Mouse (Mus musculus) left cerebral cortex, postnatal 36 days (tissue): ENCODE data around the gene Slc35d3. TPM values are rescaled to one million over a fixed set of nuclear protein-coding genes. Genes with fewer than 3 reads are reported as not detected.

Source experiments
- DNase-seq, 2 experiments: peaks; one replicate each; pipeline ENCODE4 v3.0.0; 2021 to 2022; ENCODE audit warnings: low spot score in 2 of 2, mixed read lengths in 1 of 2
- intact Hi-C: fragments of 180-260 bp; cut with DNase I; formaldehyde crosslinking; loops from one replicate; pipeline ENCODE4 v1.15.1; 2025
- total RNA-seq, 2 experiments: library from RNA; stranded (reverse); gene quantifications; 2 replicates each; pipeline ENCODE4 v1.2.3; 2021

Gene Slc35d3
- total RNA-seq, result 1 to 10 TPM; 1.5 to 3.6 TPM

- no peak for DNase-seq
- intact Hi-C loops, result no loop called here
These were observed at the start of gene Slc35d3 for GRCm38 (mm10) chr10:19850998-19851691. Gene Slc35d3, minus strand, starts transcription at chr10:19851459.

GRCm38 (mm10) chr10:19900191-19900590, 48.9 kb upstream of the Slc35d3 start:
- no peak for DNase-seq
- intact Hi-C loops, result no loop called here

GRCm38 (mm10) chr10:19893976-19894375, 42.7 kb upstream of the Slc35d3 start:
- intact Hi-C loops, result loop anchor here (5.0 kb wide), 2 partner anchors 182 to 652 kb away; partner anchors contain the start of gene Il20ra
- peak; percentile 18 to 34 for DNase-seq

GRCm38 (mm10) chr10:19893146-19893545, 41.9 kb upstream of the Slc35d3 start:
- intact Hi-C loops, result loop anchor here (5.0 kb wide), 2 partner anchors 181 to 651 kb away; partner anchors contain the start of gene Il20ra
- no peak for DNase-seq

- intact Hi-C loops, result loop anchor here (5.0 kb wide), 2 partner anchors 179 to 649 kb away; partner anchors contain the start of gene Il20ra
- no peak for DNase-seq
These were observed 40.4 kb upstream of the Slc35d3 start for GRCm38 (mm10) chr10:19891686-19892085.

- intact Hi-C loops, result loop anchor here (5.0 kb wide), 2 partner anchors 178 to 648 kb away; partner anchors contain the start of gene Il20ra
- DNase-seq, result no peak
These were observed 38.6 kb upstream of the Slc35d3 start for GRCm38 (mm10) chr10:19889908-19890307.

- DNase-seq, result no peak
- intact Hi-C loops, result no loop called here
These were observed 35.0 kb upstream of the Slc35d3 start for GRCm38 (mm10) chr10:19886249-19886648.

GRCm38 (mm10) chr10:19884409-19884808, 33.1 kb upstream of the Slc35d3 start:
- intact Hi-C loops, result no loop called here
- DNase-seq, result no peak

GRCm38 (mm10) chr10:19880437-19880836, 29.2 kb upstream of the Slc35d3 start:
- no peak for DNase-seq
- intact Hi-C loops, result no loop called here

GRCm38 (mm10) chr10:19879161-19879560, 27.9 kb upstream of the Slc35d3 start:
- DNase-seq, result no peak
- intact Hi-C loops, result no loop called here

- intact Hi-C loops, result no loop called here
- DNase-seq, result no peak
These were observed 26.4 kb upstream of the Slc35d3 start for GRCm38 (mm10) chr10:19877679-19878078.

GRCm38 (mm10) chr10:19877257-19877656, 26.0 kb upstream of the Slc35d3 start:
- no peak for DNase-seq
- intact Hi-C loops, result no loop called here

- no peak for DNase-seq
- intact Hi-C loops, result no loop called here
These were observed 25.4 kb upstream of the Slc35d3 start for GRCm38 (mm10) chr10:19876669-19877068.

- no peak for DNase-seq
- intact Hi-C loops, result no loop called here
These were observed 24.1 kb upstream of the Slc35d3 start for GRCm38 (mm10) chr10:19875346-19875745.

- no peak for DNase-seq
- intact Hi-C loops, result no loop called here
These were observed 4.5 kb upstream of the Slc35d3 start for GRCm38 (mm10) chr10:19855597-19856306.

- DNase-seq, result no peak
- intact Hi-C loops, result no loop called here
These were observed 2.4 kb upstream of the Slc35d3 start for GRCm38 (mm10) chr10:19853609-19854008.

GRCm38 (mm10) chr10:19852776-19853175, 1.5 kb upstream of the Slc35d3 start:
- intact Hi-C loops, result no loop called here
- DNase-seq, result no peak

GRCm38 (mm10) chr10:19850544-19850997, 688 bp downstream of the Slc35d3 start:
- DNase-seq, result no peak
- intact Hi-C loops, result no loop called here

GRCm38 (mm10) chr10:19849771-19850365, 1.4 kb downstream of the Slc35d3 start:
- no peak for DNase-seq
- intact Hi-C loops, result no loop called here
